Mouse (Mus musculus): ENCODE measurements around the gene Slc6a4.

DNA sequence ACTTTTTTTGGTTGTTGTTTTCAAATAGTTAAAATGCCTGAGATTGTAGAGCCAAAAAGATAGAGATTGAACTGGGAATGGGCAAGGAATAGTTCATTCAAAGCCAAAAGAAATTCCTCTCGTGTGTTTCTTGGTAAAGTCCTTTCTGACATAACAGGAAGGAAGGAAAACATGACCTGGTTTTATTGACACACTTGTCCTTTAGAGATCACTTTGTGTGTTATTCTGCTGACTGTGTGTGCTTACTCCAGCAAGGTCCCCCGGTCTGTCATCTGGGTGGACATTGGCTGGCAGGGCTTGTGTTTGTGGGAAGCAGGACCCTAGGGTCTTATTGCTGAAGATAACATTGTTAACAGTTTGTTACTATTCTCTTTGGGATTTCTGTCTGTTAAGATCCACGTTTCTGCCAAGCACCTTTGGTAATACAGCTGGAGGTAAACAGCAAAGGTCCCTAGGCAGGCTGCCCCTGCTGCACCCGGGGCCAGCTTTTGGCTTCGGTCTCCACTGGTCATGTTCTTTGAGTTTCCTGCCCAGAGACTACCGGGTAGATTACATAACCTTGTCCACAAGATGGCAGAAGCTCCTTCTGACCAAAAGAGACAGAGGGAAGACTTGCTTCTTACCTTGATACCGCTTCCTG, 23.6 kb upstream of the Slc6a4 start:
- TF ChIP-seq POLR2A (IDR thresholded peaks at IDR 0.05; ENCODE audit: low read depth, low read length): no peak
- no peak for TF ChIP-seq CTCF (IDR thresholded peaks at IDR 0.05; ENCODE audit: borderline replicate concordance, insufficient read depth, low read length)
